Mouse (Mus musculus) hindlimb bud, embryonic 11.5 days (tissue): Measurements from ENCODE around the gene Zfand2a.
A peak's percentile ranks its signal among the peaks of the same experiment; 100 is the strongest.

Source experiments
- DNase-seq: peaks from one replicate; pipeline ENCODE4 v3.0.0-alpha.2; 2012; ENCODE audit warnings: low read depth, low spot score; ENCODE audit errors: extremely low spot score

Zfand2a gene

GRCm38 (mm10) chr5:139466801-139467200, 17.5 kb downstream of the Zfand2a start:
- DNase-seq = no peak

GRCm38 (mm10) chr5:139466373-139466772, 18.0 kb downstream of the Zfand2a start:
- no peak for DNase-seq

- DNase-seq = no peak
Measured at GRCm38 (mm10) chr5:139464874-139465273, 19.5 kb downstream of the Zfand2a start.

GRCm38 (mm10) chr5:139460384-139461067, 23.8 kb downstream of the Zfand2a start, which contains the start of gene 3110082I17Rik:
Gene 3110082I17Rik, minus strand, starts transcription at chr5:139460527.
- DNase-seq = peak; percentile 96

GRCm38 (mm10) chr5:139459938-139460337, 24.4 kb downstream of the Zfand2a start:
- no peak for DNase-seq

- DNase-seq = no peak
Measured at GRCm38 (mm10) chr5:139457241-139457640, 27.1 kb downstream of the Zfand2a start.

- no peak for DNase-seq
Measured at GRCm38 (mm10) chr5:139455166-139455565, 29.2 kb downstream of the Zfand2a start.

- no peak for DNase-seq
Measured at GRCm38 (mm10) chr5:139453031-139453430, 31.3 kb downstream of the Zfand2a start.

- DNase-seq = no peak
Measured at GRCm38 (mm10) chr5:139449926-139450325, 34.4 kb downstream of the Zfand2a start.

GRCm38 (mm10) chr5:139449161-139449791, 35.1 kb downstream of the Zfand2a start:
- no peak for DNase-seq

- DNase-seq = no peak
Measured at GRCm38 (mm10) chr5:139448025-139448424, 36.3 kb downstream of the Zfand2a start.

GRCm38 (mm10) chr5:139445258-139445657, 39.1 kb downstream of the Zfand2a start:
- no peak for DNase-seq

GRCm38 (mm10) chr5:139442962-139443361, 41.4 kb downstream of the Zfand2a start:
- no peak for DNase-seq

- no peak for DNase-seq
Measured at GRCm38 (mm10) chr5:139442428-139442827, 41.9 kb downstream of the Zfand2a start.

- no peak for DNase-seq
Measured at GRCm38 (mm10) chr5:139441726-139442018, 42.7 kb downstream of the Zfand2a start.

GRCm38 (mm10) chr5:139440926-139441725, 43.2 kb downstream of the Zfand2a start:
- DNase-seq = no peak

GRCm38 (mm10) chr5:139440451-139440850, 43.9 kb downstream of the Zfand2a start:
- DNase-seq = no peak

- no peak for DNase-seq
Measured at GRCm38 (mm10) chr5:139438440-139438839, 45.9 kb downstream of the Zfand2a start.

- no peak for DNase-seq
Measured at GRCm38 (mm10) chr5:139437769-139438168, 46.6 kb downstream of the Zfand2a start.

GRCm38 (mm10) chr5:139434940-139435339, 49.4 kb downstream of the Zfand2a start:
- DNase-seq = no peak

GRCm38 (mm10) chr5:139433842-139434568, 50.3 kb downstream of the Zfand2a start:
- DNase-seq = no peak
